Mouse (Mus musculus) testis, adult 2 months (tissue): ENCODE data around the gene March2.

Experiments
- CTCF ChIP-seq: fragments of 200-500 bp; IDR thresholded peaks from 2 replicates; pipeline ENCODE4 v1.5.1; 2012; ENCODE audit warnings: low read depth, mild to moderate bottlenecking, inconsistent platforms, low read length, moderate library complexity; ENCODE audit not compliant: control insufficient read depth, insufficient read depth, insufficient replicate concordance
- POLR2A ChIP-seq: fragments of 200-500 bp; IDR thresholded peaks from 2 replicates; pipeline ENCODE4 v1.6.1; 2012; ENCODE audit warnings: low read depth, mild to moderate bottlenecking, inconsistent platforms, low read length, moderate library complexity; ENCODE audit not compliant: control insufficient read depth

GRCm38 (mm10) chr17:33746011-33746410 is 27.5 kb upstream of the March2 start:
- peak; percentile 28; the same call in 1 of the 2 replicates for TF ChIP-seq CTCF
- TF ChIP-seq POLR2A = no peak
